Mouse (Mus musculus) kidney, postnatal 4 days (tissue): ENCODE measurements around the gene Ndufa4l2.

ENCODE experiments used
- DNase-seq, 2 experiments: peaks; one replicate each; pipeline ENCODE4 v3.0.0; 2021; ENCODE audit warnings: mixed read lengths in 2 of 2

The Ndufa4l2 gene

GRCm38 (mm10) chr10:127526681-127527080, 11.9 kb downstream of the Ndufa4l2 start:
- DNase-seq = peak; percentile 79 to 86

- no peak for DNase-seq
Observed at GRCm38 (mm10) chr10:127527481-127527880, 12.7 kb downstream of the Ndufa4l2 start.

- no peak for DNase-seq
Observed at GRCm38 (mm10) chr10:127530945-127531344, 16.2 kb downstream of the Ndufa4l2 start.

GRCm38 (mm10) chr10:127531548-127531947, 16.8 kb downstream of the Ndufa4l2 start:
- no peak for DNase-seq

GRCm38 (mm10) chr10:127534036-127534928, 19.5 kb downstream of the Ndufa4l2 start, which contains the start of gene Nxph4:
TSS of gene Nxph4 (minus strand) at chr10:127534559.
- DNase-seq = peak; percentile 64 to 67

GRCm38 (mm10) chr10:127534929-127535384, 20.2 kb downstream of the Ndufa4l2 start:
- DNase-seq = no peak

- DNase-seq = peak; percentile 70 to 78
Observed at GRCm38 (mm10) chr10:127536586-127537314, 22.0 kb downstream of the Ndufa4l2 start.

GRCm38 (mm10) chr10:127537854-127538583, 23.3 kb downstream of the Ndufa4l2 start:
- peak; percentile 91 to 93 for DNase-seq

- no peak for DNase-seq
Observed at GRCm38 (mm10) chr10:127541510-127541909, 26.7 kb downstream of the Ndufa4l2 start.

GRCm38 (mm10) chr10:127542084-127542483, 27.3 kb downstream of the Ndufa4l2 start:
- peak; percentile 36 to 55 for DNase-seq

- no peak for DNase-seq
Observed at GRCm38 (mm10) chr10:127542720-127543119, 28.0 kb downstream of the Ndufa4l2 start.

GRCm38 (mm10) chr10:127543916-127544315, 29.1 kb downstream of the Ndufa4l2 start:
- no peak for DNase-seq

- no peak for DNase-seq
Observed at GRCm38 (mm10) chr10:127544375-127544774, 29.6 kb downstream of the Ndufa4l2 start.

GRCm38 (mm10) chr10:127546505-127546904, 31.7 kb downstream of the Ndufa4l2 start:
- no peak for DNase-seq

- no peak for DNase-seq
Observed at GRCm38 (mm10) chr10:127548236-127548635, 33.5 kb downstream of the Ndufa4l2 start.

- DNase-seq = no peak
Observed at GRCm38 (mm10) chr10:127549892-127550291, 35.1 kb downstream of the Ndufa4l2 start.

- DNase-seq = peak; percentile 54 to 62
Observed at GRCm38 (mm10) chr10:127555703-127556102, 40.9 kb downstream of the Ndufa4l2 start.

- peak; percentile 43 to 46 for DNase-seq
Observed at GRCm38 (mm10) chr10:127557397-127557796, 42.6 kb downstream of the Ndufa4l2 start.

- no peak for DNase-seq
Observed at GRCm38 (mm10) chr10:127561145-127561544, 46.4 kb downstream of the Ndufa4l2 start.

- peak; percentile 29 to 49 for DNase-seq
Observed at GRCm38 (mm10) chr10:127563840-127564239, 49.1 kb downstream of the Ndufa4l2 start.

- peak; percentile 65 to 78 for DNase-seq
Observed at GRCm38 (mm10) chr10:127564301-127564700, 49.5 kb downstream of the Ndufa4l2 start.
